Mouse (Mus musculus): ENCODE results near the gene Sept9.

Gene Sept9

GRCm38 (mm10) chr11:117199282-117200175 is at the start of gene Sept9:
Gene Sept9 (plus strand): TSS chr11:117199661.
- DNase-seq: peak; percentile 80

GRCm38 (mm10) chr11:117150467-117150966 is 48.9 kb upstream of the Sept9 start:
- DNase-seq: no peak

- DNase-seq: no peak
Observed at GRCm38 (mm10) chr11:117151461-117151860, 48.0 kb upstream of the Sept9 start.

- DNase-seq: no peak
Observed at GRCm38 (mm10) chr11:117152541-117152940, 46.9 kb upstream of the Sept9 start.

GRCm38 (mm10) chr11:117153553-117153952 is 45.9 kb upstream of the Sept9 start:
- no peak for DNase-seq

GRCm38 (mm10) chr11:117154088-117154815 is 45.2 kb upstream of the Sept9 start:
- DNase-seq: no peak

- DNase-seq: peak; percentile 19
Observed at GRCm38 (mm10) chr11:117156725-117157124, 42.7 kb upstream of the Sept9 start.

- DNase-seq: no peak
Observed at GRCm38 (mm10) chr11:117158343-117158742, 41.1 kb upstream of the Sept9 start.

GRCm38 (mm10) chr11:117159257-117159945 is 40.1 kb upstream of the Sept9 start:
- DNase-seq: no peak

- DNase-seq: no peak
Observed at GRCm38 (mm10) chr11:117159946-117160307, 39.5 kb upstream of the Sept9 start.

GRCm38 (mm10) chr11:117160791-117161190 is 38.7 kb upstream of the Sept9 start:
- no peak for DNase-seq

- no peak for DNase-seq
Observed at GRCm38 (mm10) chr11:117161574-117161973, 37.9 kb upstream of the Sept9 start.

GRCm38 (mm10) chr11:117163098-117163497 is 36.4 kb upstream of the Sept9 start:
- DNase-seq: no peak

GRCm38 (mm10) chr11:117163771-117164170 is 35.7 kb upstream of the Sept9 start:
- no peak for DNase-seq

GRCm38 (mm10) chr11:117168278-117169087 is 31.0 kb upstream of the Sept9 start:
- DNase-seq: no peak

- no peak for DNase-seq
Observed at GRCm38 (mm10) chr11:117169088-117169635, 30.3 kb upstream of the Sept9 start.

- no peak for DNase-seq
Observed at GRCm38 (mm10) chr11:117169801-117170565, 29.5 kb upstream of the Sept9 start.

- no peak for DNase-seq
Observed at GRCm38 (mm10) chr11:117174098-117174892, 25.2 kb upstream of the Sept9 start.

GRCm38 (mm10) chr11:117174924-117175323 is 24.5 kb upstream of the Sept9 start:
- DNase-seq: peak; percentile 54

GRCm38 (mm10) chr11:117175472-117175871 is 24.0 kb upstream of the Sept9 start:
- no peak for DNase-seq

Data from thymus, postnatal 14 days (tissue).